Mouse (Mus musculus): Measurements from ENCODE around the gene Smyd2.
A peak's percentile ranks its signal among the peaks of the same experiment; 100 is the strongest.

Smyd2 gene

GRCm38 (mm10) chr1:189921818-189922592 is at the start of gene Smyd2:
Gene Smyd2, minus strand, starts transcription at chr1:189922363.
- DNase-seq, result peak; percentile 74

- DNase-seq, result no peak
Observed at GRCm38 (mm10) chr1:189970381-189970780, 48.2 kb upstream of the Smyd2 start.

- no peak for DNase-seq
Observed at GRCm38 (mm10) chr1:189968027-189968426, 45.9 kb upstream of the Smyd2 start.

- no peak for DNase-seq
Observed at GRCm38 (mm10) chr1:189960481-189960880, 38.3 kb upstream of the Smyd2 start.

GRCm38 (mm10) chr1:189959802-189960201 is 37.6 kb upstream of the Smyd2 start:
- DNase-seq, result no peak

- no peak for DNase-seq
Observed at GRCm38 (mm10) chr1:189951861-189952260, 29.7 kb upstream of the Smyd2 start.

GRCm38 (mm10) chr1:189947411-189947810 is 25.2 kb upstream of the Smyd2 start:
- no peak for DNase-seq

- no peak for DNase-seq
Observed at GRCm38 (mm10) chr1:189946126-189946525, 24.0 kb upstream of the Smyd2 start.

- DNase-seq, result no peak
Observed at GRCm38 (mm10) chr1:189941786-189942185, 19.6 kb upstream of the Smyd2 start.

- no peak for DNase-seq
Observed at GRCm38 (mm10) chr1:189936436-189937105, 14.4 kb upstream of the Smyd2 start.

- no peak for DNase-seq
Observed at GRCm38 (mm10) chr1:189933480-189934202, 11.5 kb upstream of the Smyd2 start.

- DNase-seq, result no peak
Observed at GRCm38 (mm10) chr1:189932976-189933375, 10.8 kb upstream of the Smyd2 start.

- no peak for DNase-seq
Observed at GRCm38 (mm10) chr1:189932190-189932589, 10.0 kb upstream of the Smyd2 start.

- DNase-seq, result no peak
Observed at GRCm38 (mm10) chr1:189929896-189930295, 7.7 kb upstream of the Smyd2 start.

GRCm38 (mm10) chr1:189927644-189928043 is 5.5 kb upstream of the Smyd2 start:
- peak; percentile 57 for DNase-seq

- DNase-seq, result no peak
Observed at GRCm38 (mm10) chr1:189926279-189926678, 4.1 kb upstream of the Smyd2 start.

- DNase-seq, result no peak
Observed at GRCm38 (mm10) chr1:189923871-189924568, 1.9 kb upstream of the Smyd2 start.

- DNase-seq, result peak; percentile 41
Observed at GRCm38 (mm10) chr1:189923157-189923556, 994 bp upstream of the Smyd2 start.

- peak; percentile 68 for DNase-seq
Observed at GRCm38 (mm10) chr1:189922721-189923120, 558 bp upstream of the Smyd2 start.

GRCm38 (mm10) chr1:189921568-189921817 is 670 bp downstream of the Smyd2 start:
- peak; percentile 50 for DNase-seq

GRCm38 (mm10) chr1:189920701-189921567 is 1.2 kb downstream of the Smyd2 start:
- peak; percentile 32 for DNase-seq

GRCm38 (mm10) chr1:189919756-189920155 is 2.4 kb downstream of the Smyd2 start:
- DNase-seq, result no peak

All from cerebellum, adult 9-10 months (tissue).